Mouse (Mus musculus) heart, postnatal 0 days (tissue): Measurements from ENCODE around the gene Elf1.

Source experiments
- CTCF ChIP-seq: IDR thresholded peaks from 2 replicates; pipeline ENCODE4 v1.5.1; 2016; ENCODE audit warnings: antibody characterized with exemption, control low read depth, low read depth
- EP300 ChIP-seq: IDR thresholded peaks from 2 replicates; pipeline ENCODE4 v1.6.1; 2016; ENCODE audit warnings: antibody characterized with exemption, low read depth

DNA sequence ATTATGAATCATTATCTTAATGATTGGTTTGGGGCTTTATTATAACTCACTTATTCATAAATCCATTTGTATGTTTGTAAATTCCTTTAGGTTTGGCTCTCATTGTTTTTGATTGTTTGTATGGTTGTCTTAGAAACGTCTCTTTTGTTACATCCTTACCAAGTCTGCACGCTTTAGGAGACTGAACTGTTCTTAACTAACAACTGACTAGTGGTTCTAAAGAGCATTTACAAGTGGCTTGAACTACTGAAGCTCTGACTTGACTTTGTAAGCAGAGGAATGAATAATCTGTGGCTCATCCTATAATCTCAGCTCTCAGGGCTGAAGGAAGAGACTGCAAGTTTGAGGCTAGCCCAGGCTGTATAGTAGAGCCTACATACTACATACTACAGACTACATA lies 110.6 kb downstream of the Elf1 start:
- TF ChIP-seq CTCF (no peak), EP300 (no peak)
